Mouse (Mus musculus): ENCODE measurements at regions not wholly inside any gene's neighbourhood (a gene's known extent, or its start where the extent isn't known, plus 50 kb on each side); places are given as distances from the start of the nearest gene placed in this dataset.

DNA sequence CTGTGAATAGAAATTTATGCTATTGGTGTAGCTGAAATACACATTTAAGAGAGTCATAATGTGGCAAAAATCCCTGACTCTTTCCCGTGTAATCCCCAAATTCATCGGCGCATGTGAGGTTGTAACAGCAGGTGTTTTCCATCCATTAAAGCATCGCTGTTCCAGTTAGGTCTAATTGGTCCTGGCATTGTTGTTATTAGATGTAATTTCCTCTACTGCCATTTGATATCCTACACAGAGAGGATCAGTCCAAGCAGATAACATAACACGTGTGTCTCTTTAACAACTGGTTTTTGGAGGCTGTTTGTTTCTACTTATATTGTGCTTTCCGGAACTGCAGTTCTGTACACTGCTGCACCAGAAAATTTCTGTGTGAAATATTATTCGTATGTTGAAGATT, 101.8 kb downstream of the Vgll3 start:
- Histone ChIP-seq H3K9me3 (replicated peaks; ENCODE audit: control insufficient read depth, low read length) (no peaks in the 10 kb centered on the region), H3K4me2 (no peak overlapping the region), H3K27ac (ENCODE audit: low read depth, low read length) (no peak overlapping the region), H3K27me3 (ENCODE audit: control insufficient read depth, insufficient read depth, low read length) (no peaks in the 10 kb centered on the region), H3K9ac (ENCODE audit: low read depth, low read length) (no peak overlapping the region), H3K4me1 (ENCODE audit: control insufficient read depth, insufficient read depth, low read length) (no peaks in the 10 kb centered on the region), H3K4me3 (ENCODE audit: low read depth, low read length) (no peak overlapping the region), H3K36me3 (ENCODE audit: control insufficient read depth, insufficient read depth, low read length) (no peaks in the 10 kb centered on the region)
- 70% methylated on average over 7 of the region's 7 CpGs for WGBS (ENCODE audit: insufficient replicate concordance)
- ATAC-seq (replicated peaks; ENCODE audit: insufficient number of reproducible peaks, low FRiP score, low TSS enrichment), result no peak

DNA sequence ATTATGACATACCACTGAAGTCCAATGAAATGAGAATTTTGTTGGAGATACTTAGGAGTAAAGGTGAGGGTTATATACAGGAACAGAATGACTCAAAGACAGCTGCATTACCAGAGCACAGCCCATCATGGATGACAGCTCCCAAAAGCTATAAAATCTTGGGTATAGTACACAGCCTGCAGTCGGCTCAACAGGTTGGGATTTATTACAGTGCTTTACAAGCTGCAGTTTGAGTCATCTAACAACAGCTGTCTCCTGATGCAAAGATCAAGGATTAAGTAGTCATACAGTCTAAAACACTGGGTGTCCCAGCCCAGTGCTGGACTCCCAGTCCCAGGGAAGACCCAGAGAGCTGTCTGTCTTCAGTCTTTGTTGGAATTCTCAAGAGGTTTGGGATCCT, 110.9 kb downstream of the Vgll3 start:
- 80% methylated on average over 1 of the region's 1 CpGs for WGBS (ENCODE audit: insufficient replicate concordance)
- Histone ChIP-seq H3K9ac (ENCODE audit: low read depth, low read length) (no peak overlapping the region), H3K36me3 (ENCODE audit: control insufficient read depth, insufficient read depth, low read length) (no peaks in the 10 kb centered on the region), H3K27ac (ENCODE audit: low read depth, low read length) (no peak overlapping the region), H3K4me3 (ENCODE audit: low read depth, low read length) (no peak overlapping the region), H3K4me2 (no peak overlapping the region), H3K9me3 (replicated peaks; ENCODE audit: control insufficient read depth, low read length) (no peaks in the 10 kb centered on the region), H3K4me1 (ENCODE audit: control insufficient read depth, insufficient read depth, low read length) (no peaks in the 10 kb centered on the region), H3K27me3 (ENCODE audit: control insufficient read depth, insufficient read depth, low read length) (no peaks in the 10 kb centered on the region)
- ATAC-seq (replicated peaks; ENCODE audit: insufficient number of reproducible peaks, low FRiP score, low TSS enrichment), result no peak

DNA sequence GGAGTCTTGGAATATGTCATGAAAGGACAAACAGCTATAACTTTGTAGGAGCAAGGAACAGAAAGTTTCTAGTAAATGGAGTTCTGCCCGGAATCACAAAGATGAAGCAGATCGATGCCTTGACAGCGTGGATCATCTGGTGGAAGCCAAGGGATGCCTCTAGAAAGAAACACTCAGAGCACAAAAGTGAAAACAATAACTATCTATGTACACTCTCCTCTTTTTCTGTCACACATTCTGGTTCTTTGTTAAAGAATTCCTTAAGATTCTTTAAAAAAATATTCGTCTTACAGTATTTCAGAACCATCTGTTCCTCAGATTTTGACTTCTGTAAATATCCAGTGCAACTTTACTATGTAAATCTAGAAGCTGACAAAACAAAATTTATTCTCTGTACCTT, 148.8 kb downstream of the Vgll3 start:
- 82% methylated on average over 4 of the region's 4 CpGs for WGBS (ENCODE audit: insufficient replicate concordance)
- H3K9ac ChIP-seq (ENCODE audit: low read depth, low read length), result no peak overlapping the region
- no peaks in the 10 kb centered on the region for H3K4me1 ChIP-seq (ENCODE audit: control insufficient read depth, insufficient read depth, low read length)
- H3K9me3 ChIP-seq (replicated peaks; ENCODE audit: control insufficient read depth, low read length), result no peaks in the 10 kb centered on the region
- no peak overlapping the region for H3K27ac ChIP-seq (ENCODE audit: low read depth, low read length)
- H3K36me3 ChIP-seq (ENCODE audit: control insufficient read depth, insufficient read depth, low read length), result no peaks in the 10 kb centered on the region
- no peak overlapping the region for H3K4me2 ChIP-seq
- H3K4me3 ChIP-seq (ENCODE audit: low read depth, low read length), result no peak overlapping the region
- no peak for ATAC-seq (replicated peaks; ENCODE audit: insufficient number of reproducible peaks, low FRiP score, low TSS enrichment)
- no peaks in the 10 kb centered on the region for H3K27me3 ChIP-seq (ENCODE audit: control insufficient read depth, insufficient read depth, low read length)

DNA sequence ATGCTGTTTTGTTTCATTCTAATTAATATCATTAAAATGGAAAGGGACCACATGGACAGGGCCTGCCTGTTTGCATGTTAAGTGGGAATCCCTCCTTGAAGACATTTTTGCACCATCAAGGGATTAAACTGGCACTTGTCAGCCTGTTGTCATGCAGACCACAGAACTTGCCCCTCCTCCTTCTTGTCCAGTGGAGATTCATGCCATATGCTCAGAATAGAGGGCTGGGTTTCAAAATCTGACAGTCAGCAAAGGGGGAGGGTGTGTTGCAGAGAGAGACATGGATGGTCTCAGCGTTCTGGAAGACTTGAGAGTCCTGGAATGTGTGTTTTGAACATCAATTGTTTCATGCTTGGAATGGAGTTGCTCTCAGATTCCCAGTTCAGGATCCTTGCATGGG, 149.2 kb downstream of the Vgll3 start:
- no peaks in the 10 kb centered on the region for H3K4me1 ChIP-seq (ENCODE audit: control insufficient read depth, insufficient read depth, low read length)
- 52% methylated on average over 1 of the region's 1 CpGs for WGBS (ENCODE audit: insufficient replicate concordance)
- no peaks in the 10 kb centered on the region for H3K9me3 ChIP-seq (replicated peaks; ENCODE audit: control insufficient read depth, low read length)

DNA sequence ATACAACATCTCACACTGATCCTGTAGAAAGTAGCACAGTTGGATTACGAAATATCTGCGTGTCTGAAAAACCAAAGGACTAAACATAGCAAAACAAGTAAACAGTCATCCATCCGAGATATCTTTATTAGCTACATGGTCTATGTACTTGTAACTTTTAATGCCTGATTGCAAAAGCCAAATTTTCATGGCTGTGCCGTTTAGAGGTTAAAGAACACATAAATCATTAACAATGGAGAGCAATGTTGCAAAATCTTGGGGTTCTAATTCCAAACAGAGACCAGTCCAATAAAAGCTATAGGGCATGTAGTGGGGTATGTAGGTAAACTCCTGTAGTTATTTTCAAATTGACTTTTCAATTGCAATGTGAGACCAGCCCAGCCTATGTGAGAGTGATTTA, 162.0 kb downstream of the Vgll3 start:
- Histone ChIP-seq H3K27ac (ENCODE audit: low read depth, low read length) (no peak overlapping the region), H3K4me2 (no peak overlapping the region), H3K36me3 (ENCODE audit: control insufficient read depth, insufficient read depth, low read length) (no peaks in the 10 kb centered on the region), H3K4me1 (ENCODE audit: control insufficient read depth, insufficient read depth, low read length) (no peaks in the 10 kb centered on the region), H3K9ac (ENCODE audit: low read depth, low read length) (no peak overlapping the region), H3K4me3 (ENCODE audit: low read depth, low read length) (no peak overlapping the region), H3K27me3 (ENCODE audit: control insufficient read depth, insufficient read depth, low read length) (no peaks in the 10 kb centered on the region), H3K9me3 (replicated peaks; ENCODE audit: control insufficient read depth, low read length) (no peaks in the 10 kb centered on the region)
- no peak for ATAC-seq (replicated peaks; ENCODE audit: insufficient number of reproducible peaks, low FRiP score, low TSS enrichment)
- WGBS (ENCODE audit: insufficient replicate concordance), result 83% methylated on average over 4 of the region's 4 CpGs

More for the DNA sequence above, 149.2 kb downstream of the Vgll3 start:
- H3K27ac ChIP-seq (ENCODE audit: low read depth, low read length), result no peak overlapping the region
- H3K9ac ChIP-seq (ENCODE audit: low read depth, low read length), result no peak overlapping the region
- no peak overlapping the region for H3K4me2 ChIP-seq
- ATAC-seq (replicated peaks; ENCODE audit: insufficient number of reproducible peaks, low FRiP score, low TSS enrichment), result no peak
- H3K4me3 ChIP-seq (ENCODE audit: low read depth, low read length), result no peak overlapping the region
- no peaks in the 10 kb centered on the region for H3K36me3 ChIP-seq (ENCODE audit: control insufficient read depth, insufficient read depth, low read length)
- H3K27me3 ChIP-seq (ENCODE audit: control insufficient read depth, insufficient read depth, low read length), result no peaks in the 10 kb centered on the region

DNA sequence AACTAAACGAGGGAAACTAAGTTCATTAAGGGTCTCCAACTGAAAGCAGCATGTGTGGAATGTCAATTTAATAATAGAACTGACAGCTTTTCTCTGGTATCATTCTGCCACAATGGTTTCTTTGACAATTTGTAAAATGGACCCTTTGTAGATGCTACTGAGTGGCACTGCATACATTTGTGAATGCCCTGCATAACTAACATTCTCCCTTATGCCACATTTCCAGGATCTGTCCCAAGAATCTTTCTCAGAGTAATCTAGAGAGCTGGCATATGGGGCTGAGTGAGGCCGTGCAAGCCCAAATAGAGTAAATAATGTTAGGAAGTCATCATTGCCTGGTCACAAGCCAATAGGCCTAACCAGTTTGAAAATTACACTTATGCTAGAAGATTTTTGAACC, 172.1 kb downstream of the Vgll3 start:
- Histone ChIP-seq H3K9me3 (replicated peaks; ENCODE audit: control insufficient read depth, low read length) (no peaks in the 10 kb centered on the region), H3K27ac (ENCODE audit: low read depth, low read length) (no peak overlapping the region), H3K4me1 (ENCODE audit: control insufficient read depth, insufficient read depth, low read length) (no peaks in the 10 kb centered on the region), H3K36me3 (ENCODE audit: control insufficient read depth, insufficient read depth, low read length) (no peaks in the 10 kb centered on the region), H3K9ac (ENCODE audit: low read depth, low read length) (no peak overlapping the region), H3K27me3 (ENCODE audit: control insufficient read depth, insufficient read depth, low read length) (no peaks in the 10 kb centered on the region), H3K4me2 (no peak overlapping the region), H3K4me3 (ENCODE audit: low read depth, low read length) (no peak overlapping the region)
- WGBS (ENCODE audit: insufficient replicate concordance), result 39% methylated on average over 2 of the region's 2 CpGs
- ATAC-seq (replicated peaks; ENCODE audit: insufficient number of reproducible peaks, low FRiP score, low TSS enrichment), result no peak

DNA sequence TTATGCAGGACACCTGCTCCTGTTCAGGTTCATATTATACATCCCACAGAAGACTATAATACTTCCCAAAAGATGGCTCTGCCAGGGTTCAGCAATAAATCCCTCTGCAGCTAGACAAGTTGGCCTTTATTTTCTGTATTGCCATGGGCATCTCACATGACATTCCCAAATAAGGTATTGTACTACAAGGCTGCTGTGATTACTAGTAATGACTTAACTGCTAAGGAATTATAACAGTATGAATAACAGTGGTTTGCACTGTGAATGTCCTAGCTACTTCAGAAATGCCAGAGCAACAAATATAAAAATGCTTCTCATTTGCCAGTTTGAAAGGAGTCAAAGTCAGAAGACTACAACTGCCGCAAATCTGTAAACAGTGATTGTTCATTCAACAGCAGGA, 184.3 kb downstream of the Vgll3 start:
- H3K4me1 ChIP-seq (ENCODE audit: control insufficient read depth, insufficient read depth, low read length), result no peaks in the 10 kb centered on the region
- H3K9me3 ChIP-seq (replicated peaks; ENCODE audit: control insufficient read depth, low read length), result no peaks in the 10 kb centered on the region
- H3K4me3 ChIP-seq (ENCODE audit: low read depth, low read length), result no peak overlapping the region
- no peak overlapping the region for H3K9ac ChIP-seq (ENCODE audit: low read depth, low read length)
- 77% methylated on average over 1 of the region's 1 CpGs for WGBS (ENCODE audit: insufficient replicate concordance)
- H3K27me3 ChIP-seq (ENCODE audit: control insufficient read depth, insufficient read depth, low read length), result no peaks in the 10 kb centered on the region
- no peak overlapping the region for H3K27ac ChIP-seq (ENCODE audit: low read depth, low read length)
- no peak for ATAC-seq (replicated peaks; ENCODE audit: insufficient number of reproducible peaks, low FRiP score, low TSS enrichment)
- H3K36me3 ChIP-seq (ENCODE audit: control insufficient read depth, insufficient read depth, low read length), result no peaks in the 10 kb centered on the region
- H3K4me2 ChIP-seq, result no peak overlapping the region

DNA sequence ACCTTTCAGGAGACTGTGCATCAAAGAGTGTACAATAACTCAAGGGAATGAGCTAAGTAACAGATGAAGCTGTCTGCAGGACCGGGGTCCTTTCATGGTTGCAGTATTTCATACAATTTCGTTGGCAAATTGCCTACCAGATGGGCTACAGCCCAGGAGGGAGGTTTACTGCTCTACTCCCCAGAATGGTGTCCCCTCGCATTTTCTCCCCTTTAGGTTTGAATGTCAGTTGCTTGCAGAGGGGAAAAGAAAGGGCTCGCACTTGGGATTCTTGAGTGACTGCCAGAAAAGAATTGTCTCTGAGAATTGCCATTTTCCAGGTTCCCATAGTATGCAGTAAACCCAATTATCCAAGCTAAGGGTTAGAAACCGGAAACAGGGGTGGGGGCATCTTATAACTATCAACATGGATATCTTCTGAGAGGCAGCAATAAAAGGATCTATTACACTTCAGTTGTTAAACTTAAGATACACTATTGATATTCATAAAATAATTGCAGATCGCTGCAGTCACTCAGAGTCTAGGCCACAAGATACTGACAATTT, 185.7 kb downstream of the Vgll3 start:
- Histone ChIP-seq H3K27ac (ENCODE audit: low read depth, low read length) (no peak overlapping the region), H3K27me3 (ENCODE audit: control insufficient read depth, insufficient read depth, low read length) (no peaks in the 10 kb centered on the region), H3K36me3 (ENCODE audit: control insufficient read depth, insufficient read depth, low read length) (no peaks in the 10 kb centered on the region), H3K4me3 (ENCODE audit: low read depth, low read length) (no peak overlapping the region), H3K4me1 (ENCODE audit: control insufficient read depth, insufficient read depth, low read length) (no peaks in the 10 kb centered on the region), H3K9me3 (replicated peaks; ENCODE audit: control insufficient read depth, low read length) (no peaks in the 10 kb centered on the region), H3K9ac (ENCODE audit: low read depth, low read length) (no peak overlapping the region), H3K4me2 (no peak overlapping the region)
- ATAC-seq (replicated peaks; ENCODE audit: insufficient number of reproducible peaks, low FRiP score, low TSS enrichment), result no peak
- WGBS (ENCODE audit: insufficient replicate concordance), result 72% methylated on average over 6 of the region's 6 CpGs

DNA sequence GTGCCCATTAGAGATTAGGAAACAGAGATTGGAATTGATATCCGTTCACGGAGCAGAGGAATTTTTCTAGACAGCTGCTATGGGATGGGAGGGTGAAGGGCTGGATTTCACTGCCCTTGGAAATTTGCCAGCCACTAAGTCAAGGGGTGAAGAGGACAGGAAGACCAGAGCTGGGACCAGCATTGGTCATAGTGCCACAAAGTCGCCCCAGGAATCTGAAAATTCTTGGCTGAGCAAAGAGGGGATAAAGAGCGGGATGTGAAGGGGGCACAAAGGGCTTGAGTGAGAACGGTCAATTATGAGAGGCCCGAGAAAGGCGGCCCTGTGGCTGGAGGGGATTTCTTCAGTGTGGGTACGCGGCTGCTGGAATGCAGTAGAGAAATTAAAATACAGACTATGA, 189.6 kb downstream of the Vgll3 start:
- Histone ChIP-seq H3K36me3 (ENCODE audit: control insufficient read depth, insufficient read depth, low read length) (no peaks in the 10 kb centered on the region), H3K4me1 (ENCODE audit: control insufficient read depth, insufficient read depth, low read length) (no peaks in the 10 kb centered on the region), H3K4me3 (ENCODE audit: low read depth, low read length) (no peak overlapping the region), H3K27me3 (ENCODE audit: control insufficient read depth, insufficient read depth, low read length) (no peaks in the 10 kb centered on the region), H3K9me3 (replicated peaks; ENCODE audit: control insufficient read depth, low read length) (no peaks in the 10 kb centered on the region), H3K27ac (ENCODE audit: low read depth, low read length) (no peak overlapping the region), H3K4me2 (peak overlapping the region; percentile 29), H3K9ac (ENCODE audit: low read depth, low read length) (no peak overlapping the region)
- WGBS (ENCODE audit: insufficient replicate concordance), result 61% methylated on average over 9 of the region's 9 CpGs
- no peak for ATAC-seq (replicated peaks; ENCODE audit: insufficient number of reproducible peaks, low FRiP score, low TSS enrichment)

Data from heart, embryonic 11.5 days (tissue).